Mouse (Mus musculus): ENCODE data around the gene Ell.

GRCm38 (mm10) chr8:70616645-70617044 is 77.4 kb downstream of the Ell start:
- TF ChIP-seq MAX (IDR thresholded peaks at IDR 0.05; ENCODE audit: low read depth) = no peak
- no peak for TF ChIP-seq POLR2A (IDR thresholded peaks at IDR 0.05; ENCODE audit: insufficient read length, low read depth)
- TF ChIP-seq MYOD1 (IDR thresholded peaks at IDR 0.05; ENCODE audit: control insufficient read depth in 1 of 3, insufficient read length in 2 of 3, low read depth in 2 of 3) = no peak
- TF ChIP-seq USF1 (IDR thresholded peaks at IDR 0.05; ENCODE audit: low read depth) = no peak
- TF ChIP-seq MYOG (IDR thresholded peaks at IDR 0.05; ENCODE audit: control insufficient read depth in 1 of 3, insufficient read depth in 1 of 3, insufficient read length in 2 of 3, low read depth in 2 of 3) = no peak
- TF ChIP-seq TCF12 (IDR thresholded peaks at IDR 0.05; ENCODE audit: insufficient read depth, poor library complexity, severe bottlenecking) = no peak
